Mouse (Mus musculus): ENCODE results near the gene Kmt2c. TPM values are rescaled to one million over a fixed set of nuclear protein-coding genes. Genes with fewer than 3 reads are reported as not detected.
A peak's percentile ranks its signal among the peaks of the same experiment; 100 is the strongest.

Kmt2c gene
- polyA plus RNA-seq, 1 experiment from 2014 or later = 7.0 TPM

GRCm38 (mm10) chr5:25519820-25520219, 21.2 kb upstream of the Kmt2c start:
- H3K4me1 ChIP-seq (replicated peaks; ENCODE audit: control insufficient read depth, insufficient read depth, low read length) = no peaks in the 10 kb centered on the region
- 46% methylated on average over 3 of the region's 3 CpGs for WGBS

DNA sequence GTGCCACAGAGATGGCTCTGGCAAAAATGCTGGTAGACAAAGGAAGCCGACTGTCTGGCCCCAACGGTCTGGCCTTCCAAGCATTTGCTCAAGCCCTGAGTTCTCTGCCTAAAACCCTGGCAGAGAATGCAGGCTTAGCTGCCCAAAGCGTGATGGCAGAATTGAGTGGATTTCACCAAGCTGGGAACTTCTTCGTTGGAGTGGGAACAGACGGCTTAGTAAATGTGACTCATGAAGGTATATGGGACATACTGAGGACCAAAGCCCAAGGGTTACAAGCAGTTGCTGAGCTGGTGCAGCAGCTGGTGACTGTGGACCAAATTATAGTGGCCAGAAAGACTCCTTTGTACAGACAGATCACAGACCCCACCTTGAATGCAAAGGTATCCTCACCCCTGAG, 19.0 kb upstream of the Kmt2c start:
- no peaks in the 10 kb centered on the region for H3K4me1 ChIP-seq (replicated peaks; ENCODE audit: control insufficient read depth, insufficient read depth, low read length)
- ATAC-seq = no peak
- H3K4me2 ChIP-seq (replicated peaks; ENCODE audit: low read depth) = no peak overlapping the region
- H3K36me3 ChIP-seq (ENCODE audit: control insufficient read depth, insufficient read depth) = no peaks in the 10 kb centered on the region
- no peaks in the 10 kb centered on the region for H3K9me3 ChIP-seq (ENCODE audit: control insufficient read depth)
- no peak for TF ChIP-seq CTCF (IDR thresholded peaks at IDR 0.05; ENCODE audit: low read depth)
- no peak overlapping the region for H3K27ac ChIP-seq (ENCODE audit: low read depth, low read length)
- 83% methylated on average over 5 of the region's 5 CpGs for WGBS
- H3K9ac ChIP-seq (ENCODE audit: low read depth, low read length) = no peak overlapping the region
- no peaks in the 10 kb centered on the region for H3K27me3 ChIP-seq (replicated peaks; ENCODE audit: control insufficient read depth, insufficient read depth, low read length)
- H3K4me3 ChIP-seq (ENCODE audit: low read depth, low read length) = no peak overlapping the region

More at GRCm38 (mm10) chr5:25519820-25520219, 21.2 kb upstream of the Kmt2c start:
- H3K36me3 ChIP-seq (ENCODE audit: control insufficient read depth, insufficient read depth) = no peaks in the 10 kb centered on the region
- no peak overlapping the region for H3K4me3 ChIP-seq (ENCODE audit: low read depth, low read length)
- no peaks in the 10 kb centered on the region for H3K27me3 ChIP-seq (replicated peaks; ENCODE audit: control insufficient read depth, insufficient read depth, low read length)
- ATAC-seq = peak; percentile 51; the same call in 1 of the 2 replicates
- TF ChIP-seq CTCF (IDR thresholded peaks at IDR 0.05; ENCODE audit: low read depth) = no peak
- H3K27ac ChIP-seq (ENCODE audit: low read depth, low read length) = no peak overlapping the region
- no peak overlapping the region for H3K4me2 ChIP-seq (replicated peaks; ENCODE audit: low read depth)
- H3K9me3 ChIP-seq (ENCODE audit: control insufficient read depth) = no peaks in the 10 kb centered on the region
- H3K9ac ChIP-seq (ENCODE audit: low read depth, low read length) = no peak overlapping the region

DNA sequence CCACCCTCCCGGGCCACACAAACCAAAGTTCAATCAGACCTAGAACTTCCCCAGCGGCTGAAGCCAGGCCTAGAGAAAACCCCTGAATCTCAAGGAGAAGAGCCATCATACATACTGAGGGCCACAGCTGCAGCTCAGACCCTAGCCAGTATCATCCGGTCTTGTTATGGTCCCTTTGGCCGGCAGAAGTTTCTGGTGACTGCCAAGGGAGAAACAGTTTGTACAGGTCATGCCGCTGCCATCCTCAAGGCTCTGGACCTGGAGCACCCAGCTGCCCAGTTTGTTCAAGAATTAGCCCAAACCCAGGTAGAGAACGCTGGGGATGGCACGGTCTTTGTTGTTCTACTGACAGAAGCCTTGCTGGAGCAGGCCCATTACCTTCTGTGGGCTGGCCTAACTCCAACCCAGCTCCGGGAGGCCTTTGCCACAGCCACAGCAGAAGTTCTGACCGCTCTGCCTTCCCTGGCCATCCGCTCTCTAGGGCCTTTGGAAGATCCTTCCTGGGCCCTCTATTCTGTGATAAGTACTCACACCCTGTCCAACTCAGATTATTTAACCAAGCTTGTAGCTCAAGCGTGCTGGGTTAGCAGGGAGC, 17.8 kb upstream of the Kmt2c start:
- H3K4me3 ChIP-seq (ENCODE audit: low read depth, low read length) = no peak overlapping the region
- no peak overlapping the region for H3K9ac ChIP-seq (ENCODE audit: low read depth, low read length)
- no peaks in the 10 kb centered on the region for H3K9me3 ChIP-seq (ENCODE audit: control insufficient read depth)
- WGBS = 92% methylated on average over 11 of the region's 11 CpGs
- no peaks in the 10 kb centered on the region for H3K27me3 ChIP-seq (replicated peaks; ENCODE audit: control insufficient read depth, insufficient read depth, low read length)
- no peaks in the 10 kb centered on the region for H3K36me3 ChIP-seq (ENCODE audit: control insufficient read depth, insufficient read depth)
- no peaks in the 10 kb centered on the region for H3K4me1 ChIP-seq (replicated peaks; ENCODE audit: control insufficient read depth, insufficient read depth, low read length)
- no peak overlapping the region for H3K27ac ChIP-seq (ENCODE audit: low read depth, low read length)
- no peak overlapping the region for H3K4me2 ChIP-seq (replicated peaks; ENCODE audit: low read depth)
- ATAC-seq = no peak
- no peak for TF ChIP-seq CTCF (IDR thresholded peaks at IDR 0.05; ENCODE audit: low read depth)

DNA sequence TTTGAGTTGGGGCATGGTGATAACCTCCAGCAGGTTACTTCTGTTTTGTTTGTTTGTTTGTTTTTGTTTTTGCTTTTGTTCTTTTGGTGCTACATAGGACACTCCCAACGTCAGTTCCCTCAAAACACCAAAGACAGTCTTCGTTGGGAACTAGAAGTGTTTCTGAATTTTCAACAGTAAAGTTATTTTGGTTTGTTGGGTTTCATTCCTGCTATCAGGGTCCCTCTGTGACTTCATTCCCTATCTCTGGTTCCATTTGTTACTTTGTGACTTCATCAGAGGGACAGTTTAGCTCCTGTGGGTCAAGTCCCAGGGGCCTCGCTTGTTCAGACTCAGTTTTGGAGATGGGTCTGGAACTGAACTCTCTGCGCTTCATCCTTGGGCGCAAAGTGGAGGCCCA, 17.2 kb upstream of the Kmt2c start, which contains the start of gene Cct8l1:
Gene Cct8l1, plus strand, starts transcription at position 301 of the 400 bp plus-strand sequence.
- no peaks in the 10 kb centered on the region for H3K9me3 ChIP-seq (ENCODE audit: control insufficient read depth)
- H3K4me2 ChIP-seq (replicated peaks; ENCODE audit: low read depth) = no peak within 1 kb of the TSS
- ATAC-seq = no peak
- H3K4me1 ChIP-seq (replicated peaks; ENCODE audit: control insufficient read depth, insufficient read depth, low read length) = no peaks in the 10 kb centered on the region
- no peak within 1 kb of the TSS for H3K9ac ChIP-seq (ENCODE audit: low read depth, low read length)
- H3K27me3 ChIP-seq (replicated peaks; ENCODE audit: control insufficient read depth, insufficient read depth, low read length) = no peaks in the 10 kb centered on the region
- no peaks in the 10 kb centered on the region for H3K36me3 ChIP-seq (ENCODE audit: control insufficient read depth, insufficient read depth)
- no peak within 1 kb of the TSS for H3K27ac ChIP-seq (ENCODE audit: low read depth, low read length)
- TF ChIP-seq CTCF (IDR thresholded peaks at IDR 0.05; ENCODE audit: low read depth) = no peak
- 91% methylated on average over 5 of the region's 5 CpGs for WGBS
- H3K4me3 ChIP-seq (ENCODE audit: low read depth, low read length) = no peak within 1 kb of the TSS

- WGBS = 93% methylated on average over 5 of the region's 5 CpGs
- no peak overlapping the region for H3K9ac ChIP-seq (ENCODE audit: low read depth, low read length)
- H3K27ac ChIP-seq (ENCODE audit: low read depth, low read length) = no peak overlapping the region
- no peaks in the 10 kb centered on the region for H3K36me3 ChIP-seq (ENCODE audit: control insufficient read depth, insufficient read depth)
- H3K4me3 ChIP-seq (ENCODE audit: low read depth, low read length) = no peak overlapping the region
- H3K9me3 ChIP-seq (ENCODE audit: control insufficient read depth) = no peaks in the 10 kb centered on the region
- H3K4me2 ChIP-seq (replicated peaks; ENCODE audit: low read depth) = no peak overlapping the region
- no peaks in the 10 kb centered on the region for H3K4me1 ChIP-seq (replicated peaks; ENCODE audit: control insufficient read depth, insufficient read depth, low read length)
- no peaks in the 10 kb centered on the region for H3K27me3 ChIP-seq (replicated peaks; ENCODE audit: control insufficient read depth, insufficient read depth, low read length)
- ATAC-seq = no peak
- TF ChIP-seq CTCF (IDR thresholded peaks at IDR 0.05; ENCODE audit: low read depth) = no peak
Observed at GRCm38 (mm10) chr5:25506041-25506440, 7.5 kb upstream of the Kmt2c start.

DNA sequence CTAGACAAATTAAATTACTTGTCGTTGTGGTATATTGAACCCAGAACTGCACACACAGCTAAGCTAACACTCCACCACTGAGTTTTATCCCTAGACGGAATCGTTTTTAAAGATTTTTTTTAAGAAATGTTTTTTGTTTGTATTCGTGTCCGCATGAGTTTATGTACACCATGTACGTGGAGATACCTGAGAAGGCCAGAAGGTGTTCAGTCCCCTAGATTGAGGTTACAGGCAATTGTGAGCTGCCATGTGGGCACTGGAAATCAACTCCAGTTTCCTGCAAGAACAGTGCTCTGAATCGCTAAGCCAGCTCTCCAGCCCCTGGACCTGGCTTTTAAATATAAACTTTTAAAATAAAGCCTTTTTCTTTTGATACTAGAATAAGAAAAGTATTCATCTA, 2.1 kb upstream of the Kmt2c start:
- Histone ChIP-seq H3K4me2 (replicated peaks; ENCODE audit: low read depth) (peak overlapping the region; percentile 84; the same call in 1 of the 2 replicates), H3K4me1 (replicated peaks; ENCODE audit: control insufficient read depth, insufficient read depth, low read length) (no peaks in the 10 kb centered on the region), H3K27me3 (replicated peaks; ENCODE audit: control insufficient read depth, insufficient read depth, low read length) (no peaks in the 10 kb centered on the region), H3K9ac (ENCODE audit: low read depth, low read length) (no peak overlapping the region), H3K4me3 (ENCODE audit: low read depth, low read length) (peak overlapping the region; percentile 100; the same call in 1 of the 2 replicates), H3K27ac (ENCODE audit: low read depth, low read length) (no peak overlapping the region), H3K36me3 (ENCODE audit: control insufficient read depth, insufficient read depth) (no peaks in the 10 kb centered on the region), H3K9me3 (ENCODE audit: control insufficient read depth) (no peaks in the 10 kb centered on the region)
- ATAC-seq = no peak
- no peak for TF ChIP-seq CTCF (IDR thresholded peaks at IDR 0.05; ENCODE audit: low read depth)
- 80% methylated on average over 7 of the region's 7 CpGs for WGBS
